Mouse (Mus musculus): ENCODE results near the gene Brca1.
"Not testable (repeated sequence)": the region's sequence is repeated elsewhere in the genome, so short reads cannot be mapped to it uniquely, and the experiment has no call there.

Brca1 gene

GRCm38 (mm10) chr11:101526686-101527085, 25.1 kb downstream of the Brca1 start:
- no peak for DNase-seq (ENCODE audit: low read depth)

GRCm38 (mm10) chr11:101525936-101526595, 25.7 kb downstream of the Brca1 start:
- no peak for DNase-seq (ENCODE audit: low read depth)

- DNase-seq (ENCODE audit: low read depth) = no peak
These were observed 26.7 kb downstream of the Brca1 start for GRCm38 (mm10) chr11:101525056-101525455.

GRCm38 (mm10) chr11:101524446-101524845, 27.3 kb downstream of the Brca1 start:
- DNase-seq (ENCODE audit: low read depth) = no peak

- no peak for DNase-seq (ENCODE audit: low read depth)
These were observed 32.4 kb downstream of the Brca1 start for GRCm38 (mm10) chr11:101519364-101519763.

- DNase-seq (ENCODE audit: low read depth) = no peak
These were observed 32.8 kb downstream of the Brca1 start for GRCm38 (mm10) chr11:101518937-101519336.

GRCm38 (mm10) chr11:101507090-101507489, 44.7 kb downstream of the Brca1 start:
- DNase-seq (ENCODE audit: low read depth) = no peak

- no peak for DNase-seq (ENCODE audit: low read depth)
These were observed 45.4 kb downstream of the Brca1 start for GRCm38 (mm10) chr11:101506269-101506780.

GRCm38 (mm10) chr11:101486126-101486525, 65.6 kb downstream of the Brca1 start:
- no peak for DNase-seq (ENCODE audit: low read depth)

GRCm38 (mm10) chr11:101485509-101486028, 66.2 kb downstream of the Brca1 start:
- peak; percentile 37 for DNase-seq (ENCODE audit: low read depth)

GRCm38 (mm10) chr11:101484814-101485213, 66.9 kb downstream of the Brca1 start:
- no peak for DNase-seq (ENCODE audit: low read depth)

- peak; percentile 24 for DNase-seq (ENCODE audit: low read depth)
These were observed 67.5 kb downstream of the Brca1 start for GRCm38 (mm10) chr11:101484245-101484644.

GRCm38 (mm10) chr11:101483804-101484203, 68.0 kb downstream of the Brca1 start:
- DNase-seq (ENCODE audit: low read depth) = no peak

- DNase-seq (ENCODE audit: low read depth) = no peak
These were observed 70.8 kb downstream of the Brca1 start for GRCm38 (mm10) chr11:101480912-101481311.

- no peak for DNase-seq (ENCODE audit: low read depth)
These were observed 72.6 kb downstream of the Brca1 start for GRCm38 (mm10) chr11:101479171-101479635.

GRCm38 (mm10) chr11:101477552-101478211, 74.1 kb downstream of the Brca1 start:
- DNase-seq (ENCODE audit: low read depth) = no peak

- DNase-seq (ENCODE audit: low read depth) = no peak
These were observed 74.6 kb downstream of the Brca1 start for GRCm38 (mm10) chr11:101477194-101477551.

- DNase-seq (ENCODE audit: low read depth) = not testable (repeated sequence)
These were observed 75.4 kb downstream of the Brca1 start for GRCm38 (mm10) chr11:101476361-101476760.

- no peak for DNase-seq (ENCODE audit: low read depth)
These were observed 77.5 kb downstream of the Brca1 start for GRCm38 (mm10) chr11:101474298-101474697.

GRCm38 (mm10) chr11:101473686-101474085, 78.1 kb downstream of the Brca1 start:
- not testable (repeated sequence) for DNase-seq (ENCODE audit: low read depth)

- no peak for DNase-seq (ENCODE audit: low read depth)
These were observed 79.4 kb downstream of the Brca1 start for GRCm38 (mm10) chr11:101472336-101472735.

- DNase-seq (ENCODE audit: low read depth) = no peak
These were observed 79.8 kb downstream of the Brca1 start for GRCm38 (mm10) chr11:101471926-101472325.

GRCm38 (mm10) chr11:101470206-101470605, 81.5 kb downstream of the Brca1 start:
- DNase-seq (ENCODE audit: low read depth) = no peak

All from c-Kit-positive CD71-negative TER-119-negative erythroid progenitor cells, embryonic 14.5 days (primary cell).